Mouse (Mus musculus) CH12.LX (cell line): ENCODE measurements around the gene Muc20. TPM values are rescaled to one million over a fixed set of nuclear protein-coding genes. Genes with fewer than 3 reads are reported as not detected.

Experiments
- DNase-seq: peaks from one replicate; pipeline ENCODE4 v3.0.0-alpha.2; 2013; ENCODE audit errors: extremely low read depth
- H3K27ac ChIP-seq: 2 replicates; pipeline ENCODE4 v1.5.1; 2012; ENCODE audit warnings: low read depth, mild to moderate bottlenecking, control low read depth, moderate library complexity; ENCODE audit not compliant: insufficient read depth
- H3K27me3 ChIP-seq: replicated peaks from 2 replicates; pipeline ENCODE3; 2012; ENCODE audit warnings: inconsistent platforms
- H3K36me3 ChIP-seq, 2 experiments: replicated peaks in 1 of 2; 2 replicates each; pipeline versions ENCODE3 to v1.6.1; 2012; ENCODE audit warnings: inconsistent platforms in 1 of 2, low read length in 1 of 2, mild to moderate bottlenecking in 1 of 2, mixed read lengths in 1 of 2, moderate library complexity in 1 of 2; ENCODE audit not compliant: control insufficient read depth in 1 of 2, insufficient read depth in 1 of 2
- H3K4me1 ChIP-seq, 2 experiments: 2 replicates each; pipeline ENCODE4 v1.6.1; 2012; ENCODE audit warnings: inconsistent platforms in 1 of 2, moderate library complexity in 1 of 2; ENCODE audit not compliant: insufficient read depth in 2 of 2, control insufficient read depth in 1 of 2
- H3K4me2 ChIP-seq: 2 replicates; pipeline ENCODE4 v1.6.1; 2012; ENCODE audit warnings: low read depth, mild to moderate bottlenecking, control low read depth; ENCODE audit not compliant: poor library complexity, insufficient read depth, severe bottlenecking
- H3K4me3 ChIP-seq, 3 experiments: fragments of 150-350 bp in 1 of 3; sonication (generic) in 1 of 3; replicated peaks in 1 of 3; 2 replicates each; pipeline versions ENCODE3 to v1.5.1; 2011 to 2012; ENCODE audit warnings: low read depth in 2 of 3, low read length in 2 of 3, mild to moderate bottlenecking in 2 of 3, moderate library complexity in 2 of 3, control low read depth in 1 of 3, improper control_type of control experiment in 1 of 3, inconsistent platforms in 1 of 3, mixed read lengths in 1 of 3; ENCODE audit not compliant: poor library complexity in 1 of 3
- H3K79me2 ChIP-seq: replicated peaks from 2 replicates; pipeline ENCODE4 v1.6.1; 2012; ENCODE audit warnings: mild to moderate bottlenecking, moderate library complexity; ENCODE audit not compliant: control insufficient read depth, poor library complexity, insufficient read depth, severe bottlenecking; ENCODE audit errors: extremely low read depth
- H3K9ac ChIP-seq: 2 replicates; pipeline ENCODE4 v1.6.1; 2012; ENCODE audit warnings: low read depth, mild to moderate bottlenecking, control low read depth, moderate library complexity; ENCODE audit not compliant: insufficient read depth
- H3K9me3 ChIP-seq: replicated peaks from 2 replicates; pipeline ENCODE3; 2012; ENCODE audit warnings: low read length, inconsistent platforms, mixed read lengths
- BHLHE40 ChIP-seq: IDR thresholded peaks from 2 replicates; pipeline ENCODE4 v1.6.1; 2011; ENCODE audit warnings: mild to moderate bottlenecking, low read depth, low read length, improper control_type of control experiment
- CTCF ChIP-seq, 2 experiments: IDR thresholded peaks in 1 of 2; conservative IDR thresholded peaks in 1 of 2; 2 replicates each; pipeline ENCODE4 v1.5.1; 2011 to 2012; ENCODE audit warnings: low read depth in 2 of 2, low read length in 2 of 2, improper control_type of control experiment in 1 of 2, inconsistent platforms in 1 of 2, mild to moderate bottlenecking in 1 of 2, moderate library complexity in 1 of 2
- ELF1 ChIP-seq: IDR thresholded peaks from 2 replicates; pipeline ENCODE4 v1.6.1; 2014; ENCODE audit warnings: low read depth, mild to moderate bottlenecking, inconsistent platforms, low read length, improper control_type of control experiment
- EP300 ChIP-seq: IDR thresholded peaks from 2 replicates; pipeline ENCODE4 v1.6.1; 2011; ENCODE audit warnings: low read length, improper control_type of control experiment
- ETS1 ChIP-seq: conservative IDR thresholded peaks from 2 replicates; pipeline ENCODE4 v1.6.1; 2012; ENCODE audit warnings: low read depth, mild to moderate bottlenecking, inconsistent platforms, low read length, improper control_type of control experiment, moderate library complexity
- HCFC1 ChIP-seq: IDR thresholded peaks from 2 replicates; pipeline ENCODE4 v1.6.1; 2012; ENCODE audit warnings: low read depth, mild to moderate bottlenecking, inconsistent platforms, low read length, improper control_type of control experiment
- IRF4 ChIP-seq: IDR thresholded peaks from 2 replicates; pipeline ENCODE4 v1.6.1; 2014; ENCODE audit warnings: low read depth, mild to moderate bottlenecking, inconsistent platforms, low read length, improper control_type of control experiment
- KAT2A ChIP-seq: IDR thresholded peaks from 2 replicates; pipeline ENCODE4 v1.6.1; 2012; ENCODE audit warnings: low read length, improper control_type of control experiment, inconsistent platforms; ENCODE audit not compliant: insufficient replicate concordance
- MAFK ChIP-seq: IDR thresholded peaks from 2 replicates; pipeline ENCODE4 v1.6.1; 2011; ENCODE audit warnings: low read length, improper control_type of control experiment; ENCODE audit not compliant: insufficient replicate concordance
- MAX ChIP-seq: IDR thresholded peaks from 2 replicates; pipeline ENCODE4 v1.6.1; 2011; ENCODE audit warnings: low read length, improper control_type of control experiment
- MAZ ChIP-seq: IDR thresholded peaks from 2 replicates; pipeline ENCODE4 v1.6.1; 2012; ENCODE audit warnings: low read depth, mild to moderate bottlenecking, inconsistent platforms, low read length, improper control_type of control experiment, moderate library complexity
- MXI1 ChIP-seq: IDR thresholded peaks from 2 replicates; pipeline ENCODE4 v1.6.1; 2011; ENCODE audit warnings: mild to moderate bottlenecking, low read depth, low read length, improper control_type of control experiment
- MYC ChIP-seq: IDR thresholded peaks from 2 replicates; pipeline ENCODE4 v1.6.1; 2011; ENCODE audit warnings: low read depth, mild to moderate bottlenecking, improper control_type of control experiment, low read length
- NELFE ChIP-seq: IDR thresholded peaks from 2 replicates; pipeline ENCODE4 v1.6.1; 2011; ENCODE audit warnings: low read depth, low read length, improper control_type of control experiment
- PAX5 ChIP-seq: IDR thresholded peaks from 2 replicates; pipeline ENCODE4 v1.6.1; 2012; ENCODE audit warnings: low read length, inconsistent platforms, mixed read lengths
- POLR2A ChIP-seq: IDR thresholded peaks from 2 replicates; pipeline ENCODE4 v1.6.1; 2011; ENCODE audit warnings: low read depth, mild to moderate bottlenecking, improper control_type of control experiment, low read length
- POLR2AphosphoS2 ChIP-seq: IDR thresholded peaks from 2 replicates; pipeline ENCODE4 v1.6.1; 2011; ENCODE audit warnings: low read depth, low read length, improper control_type of control experiment
- SIN3A ChIP-seq: IDR thresholded peaks from 2 replicates; pipeline ENCODE4 v1.6.1; 2012; ENCODE audit warnings: low read length, improper control_type of control experiment, inconsistent platforms
- TCF12 ChIP-seq: IDR thresholded peaks from 2 replicates; pipeline ENCODE4 v1.6.1; 2014; ENCODE audit warnings: low read depth, mild to moderate bottlenecking, inconsistent platforms, low read length, improper control_type of control experiment
- UBTF ChIP-seq: IDR thresholded peaks from 2 replicates; pipeline ENCODE4 v1.6.1; 2012; ENCODE audit warnings: low read depth, mild to moderate bottlenecking, inconsistent platforms, low read length, improper control_type of control experiment, moderate library complexity
- USF1 ChIP-seq: IDR thresholded peaks from 2 replicates; pipeline ENCODE4 v1.6.1; 2014; ENCODE audit warnings: low read depth, mild to moderate bottlenecking, inconsistent platforms, low read length, improper control_type of control experiment
- USF2 ChIP-seq: conservative IDR thresholded peaks from 2 replicates; pipeline ENCODE4 v1.6.1; 2011; ENCODE audit warnings: low read depth, low read length, improper control_type of control experiment
- ZC3H11A ChIP-seq: IDR thresholded peaks from 2 replicates; pipeline ENCODE4 v1.6.1; 2012; ENCODE audit warnings: low read depth, mild to moderate bottlenecking, inconsistent platforms, low read length, improper control_type of control experiment
- ZKSCAN1 ChIP-seq: IDR thresholded peaks from 2 replicates; pipeline ENCODE4 v1.6.1; 2012; ENCODE audit warnings: low read depth, inconsistent platforms, low read length, improper control_type of control experiment, borderline replicate concordance
- ZNF384 ChIP-seq: IDR thresholded peaks from 2 replicates; pipeline ENCODE4 v1.6.1; 2012; ENCODE audit warnings: low read depth, low read length, improper control_type of control experiment, inconsistent platforms
- dilution Hi-C: fragments of 300-500 bp; cut with MboI; formaldehyde crosslinking; loops from 2 replicates; pipeline ENCODE4 v1.14.3; 2020; ENCODE audit warnings: low sequenced_read_pairs; ENCODE audit not compliant: extremely low pct_unique_long_range_greater_than_20kb, extremely low pct_ligation_motif_present
- in situ Hi-C: fragments of 300-500 bp; cut with MboI; formaldehyde crosslinking; loops from 3 replicates; pipeline ENCODE4 v1.14.3; 2019; ENCODE audit warnings: low sequenced_read_pairs, low pct_ligation_motif_present, low pct_unique_long_range_greater_than_20kb, mixed read lengths
- polyA plus RNA-seq: library from polyadenylated mRNA; unstranded; fragments of >175 nt; gene quantifications from 2 replicates; pipeline ENCODE4 v1.2.1, GENCODE M21; 2012; ENCODE audit warnings: low read depth; ENCODE audit not compliant: insufficient read length
- total RNA-seq, 2 experiments: library from RNA; depleted of rRNA; stranded (reverse); fragments of 300-350 nt in 1 of 2; fragments of >200 nt in 1 of 2; gene quantifications; 2 replicates each; pipeline ENCODE4 v1.2.3; 2012 to 2014

Gene Muc20
- total and polyA plus RNA-seq, 3 experiments: 0.36 to 1.4 (median 0.42) TPM

GRCm38 (mm10) chr16:32825380-32825779 is 28.1 kb upstream of the Muc20 start:
- no peak for TF ChIP-seq MAZ
- TF ChIP-seq PAX5: no peak
- no peak for TF ChIP-seq ZC3H11A
- TF ChIP-seq MAX: no peak
- no peak for TF ChIP-seq CTCF (conservative IDR thresholded peaks at IDR 0.05 in 1 of 2, IDR thresholded peaks at IDR 0.05 in 1 of 2; ENCODE audit: low read depth in 2 of 2, low read length in 2 of 2)
- no peak for TF ChIP-seq USF2
- no peak for TF ChIP-seq IRF4
- no peak for TF ChIP-seq POLR2AphosphoS2
- TF ChIP-seq SIN3A: no peak
- no peak for TF ChIP-seq UBTF
- no peak for TF ChIP-seq MAFK
- no peak for TF ChIP-seq KAT2A
- no peak for TF ChIP-seq TCF12
- TF ChIP-seq USF1: no peak
- no peak for TF ChIP-seq ZKSCAN1
- TF ChIP-seq NELFE: no peak
- TF ChIP-seq MYC: no peak
- Histone ChIP-seq H3K9ac (no peak overlapping the region), H3K79me2 (no peaks in the 10 kb centered on the region), H3K4me1 (peaks cover 16 to 26% of the 10 kb centered on the region in 2 experiments), H3K4me2 (no peak overlapping the region), H3K9me3 (no peaks in the 10 kb centered on the region), H3K27me3 (no peaks in the 10 kb centered on the region), H3K36me3 (peaks cover 39 to 92% of the 10 kb centered on the region in 2 experiments), H3K27ac (no peak overlapping the region), H3K4me3 (no peak overlapping the region)
- in situ Hi-C loops (no loop called here), dilution Hi-C loops (no loop called here)
- no peak for DNase-seq

DNA sequence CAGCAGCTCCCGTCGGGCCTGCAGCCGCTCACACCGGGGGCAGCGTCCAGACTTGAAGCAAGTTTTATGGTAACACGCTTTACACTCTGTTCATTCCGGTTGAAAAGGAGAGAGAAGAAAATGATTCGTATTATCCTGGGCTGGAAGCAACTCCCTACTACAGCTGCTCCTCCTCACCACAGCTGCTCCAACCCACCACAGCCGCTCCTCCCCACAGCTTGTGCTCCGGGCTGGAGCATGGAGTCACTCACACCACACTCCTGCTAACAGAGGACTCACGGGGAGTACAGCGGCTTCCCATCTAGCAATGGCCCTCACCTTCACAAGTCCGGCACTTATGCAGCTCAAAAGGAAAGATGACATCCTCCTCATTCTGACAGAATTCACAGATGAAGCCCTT is 26.8 kb upstream of the Muc20 start:
- DNase-seq: no peak
- TF ChIP-seq EP300: no peak
- TF ChIP-seq ZNF384: no peak
- no peak for TF ChIP-seq BHLHE40
- no peak for TF ChIP-seq ZKSCAN1
- no peak for TF ChIP-seq ELF1
- TF ChIP-seq POLR2A: no peak
- no peak for TF ChIP-seq ETS1
- TF ChIP-seq HCFC1: no peak
- TF ChIP-seq MXI1: no peak
- Histone ChIP-seq H3K27me3 (no peaks in the 10 kb centered on the region), H3K79me2 (no peaks in the 10 kb centered on the region), H3K27ac (no peak overlapping the region), H3K9ac (no peak overlapping the region), H3K36me3 (peaks cover 35 to 81% of the 10 kb centered on the region in 2 experiments), H3K9me3 (no peaks in the 10 kb centered on the region), H3K4me2 (no peak overlapping the region), H3K4me1 (peaks cover 16 to 26% of the 10 kb centered on the region in 2 experiments), H3K4me3 (no peak overlapping the region)
- dilution Hi-C loops: no loop called here
- in situ Hi-C loops: no loop called here
